Mouse (Mus musculus): ENCODE measurements around the gene Myom1. TPM values are rescaled to one million over a fixed set of nuclear protein-coding genes. Genes with fewer than 3 reads are reported as not detected.

The Myom1 gene
- polyA plus RNA-seq, 1 experiment from 2014 or later, result 185 TPM

DNA sequence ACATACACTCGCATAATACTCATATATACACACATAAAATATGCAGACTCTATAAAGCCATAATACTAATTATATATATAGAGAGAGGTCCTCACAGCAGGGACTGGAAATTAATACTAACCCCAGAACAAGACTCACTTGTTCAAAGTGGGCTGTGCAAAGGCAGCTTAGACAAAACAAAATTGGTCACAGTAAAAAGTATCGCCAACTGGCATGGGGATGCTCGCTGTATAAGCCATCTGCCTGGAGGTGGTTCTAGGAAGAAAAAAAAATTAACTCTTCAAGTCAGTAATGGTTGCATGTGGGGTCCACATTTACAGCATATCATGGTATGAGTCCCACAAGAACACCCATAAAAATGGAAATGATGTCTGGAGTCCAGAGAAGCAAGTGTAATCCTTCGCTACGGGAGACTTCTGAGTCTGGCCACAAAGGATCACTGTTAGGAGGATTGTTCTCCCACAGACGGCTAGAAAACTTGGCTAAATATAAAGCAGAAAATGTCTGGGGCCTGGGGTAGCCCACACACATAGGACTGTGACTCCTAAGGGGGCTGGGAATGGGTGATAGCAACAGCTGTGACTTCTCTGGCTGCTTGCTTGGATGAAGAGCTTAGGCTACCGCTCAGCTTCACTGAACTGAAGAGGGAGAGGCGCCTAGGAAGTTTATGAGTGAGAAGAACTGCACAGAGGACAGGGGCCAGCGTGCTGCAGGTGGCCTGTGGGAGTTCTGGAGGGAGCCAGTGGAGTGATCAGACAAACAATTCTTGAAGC lies 127.2 kb downstream of the Myom1 start:
- 63% methylated on average over 9 of the region's 9 CpGs for WGBS
- no peaks in the 10 kb centered on the region for H3K27me3 ChIP-seq
- no peaks in the 10 kb centered on the region for H3K4me1 ChIP-seq (replicated peaks)
- no peak overlapping the region for H3K9ac ChIP-seq
- no peak overlapping the region for H3K4me2 ChIP-seq
- peak; percentile 44; the same call in 1 of the 2 replicates for ATAC-seq (replicated peaks; ENCODE audit: insufficient number of reproducible peaks, insufficient read depth, low FRiP score, low read depth)
- H3K36me3 ChIP-seq, result peaks cover 18% of the 10 kb centered on the region; the same call in 1 of the 2 replicates
- H3K4me3 ChIP-seq, result no peak overlapping the region
- H3K9me3 ChIP-seq (replicated peaks), result no peaks in the 10 kb centered on the region
- H3K27ac ChIP-seq, result no peak overlapping the region

DNA sequence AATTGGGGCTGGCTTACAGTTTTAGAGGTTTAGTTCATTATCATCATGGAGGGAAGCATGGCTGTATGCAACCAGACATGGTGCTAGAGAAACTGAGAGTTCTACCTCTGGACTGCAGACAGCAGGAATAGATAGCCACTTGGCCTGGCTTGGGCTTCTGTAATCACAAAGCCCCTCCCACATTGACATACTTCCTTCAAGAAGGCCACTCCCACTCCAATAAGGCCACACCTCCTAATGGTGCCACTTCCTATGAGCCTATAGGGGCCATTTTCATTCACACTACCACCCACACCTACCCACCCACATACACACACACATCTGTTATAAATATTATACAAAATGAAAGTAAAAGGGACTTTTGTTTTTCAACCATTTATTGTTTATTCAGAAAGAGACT lies 129.8 kb downstream of the Myom1 start:
- H3K36me3 ChIP-seq, result no peaks in the 10 kb centered on the region; the same call in 1 of the 2 replicates
- no peak for ATAC-seq (replicated peaks; ENCODE audit: insufficient number of reproducible peaks, insufficient read depth, low FRiP score, low read depth)
- no peak overlapping the region for H3K4me3 ChIP-seq
- H3K4me2 ChIP-seq, result no peak overlapping the region
- 0 out of 2 replicates have a peak, but pooled peaks cover 4% of the 10 kb centered on the region for H3K4me1 ChIP-seq (replicated peaks)
- H3K27ac ChIP-seq, result no peak overlapping the region
- no peaks in the 10 kb centered on the region for H3K9me3 ChIP-seq (replicated peaks)
- no peak overlapping the region for H3K9ac ChIP-seq
- no peaks in the 10 kb centered on the region for H3K27me3 ChIP-seq

- H3K4me1 ChIP-seq (replicated peaks), result 0 out of 2 replicates have a peak, but pooled peaks cover 4% of the 10 kb centered on the region
- no peak for ATAC-seq (replicated peaks; ENCODE audit: insufficient number of reproducible peaks, insufficient read depth, low FRiP score, low read depth)
- no peak overlapping the region for H3K9ac ChIP-seq
- 84% methylated on average over 11 of the region's 11 CpGs for WGBS
- no peaks in the 10 kb centered on the region for H3K27me3 ChIP-seq
- no peaks in the 10 kb centered on the region for H3K9me3 ChIP-seq (replicated peaks)
- H3K4me3 ChIP-seq, result no peak overlapping the region
- no peak overlapping the region for H3K4me2 ChIP-seq
- H3K27ac ChIP-seq, result no peak overlapping the region
- no peaks in the 10 kb centered on the region for H3K36me3 ChIP-seq
Measured at GRCm38 (mm10) chr17:71132856-71133439, 130.5 kb downstream of the Myom1 start.

- Histone ChIP-seq H3K4me3 (no peak overlapping the region), H3K36me3 (no peaks in the 10 kb centered on the region), H3K27ac (no peak overlapping the region), H3K4me2 (no peak overlapping the region), H3K9me3 (replicated peaks) (no peaks in the 10 kb centered on the region), H3K4me1 (replicated peaks) (0 out of 2 replicates have a peak, but pooled peaks cover 4% of the 10 kb centered on the region), H3K27me3 (no peaks in the 10 kb centered on the region), H3K9ac (no peak overlapping the region)
- ATAC-seq (replicated peaks; ENCODE audit: insufficient number of reproducible peaks, insufficient read depth, low FRiP score, low read depth), result no peak
- 85% methylated on average over 3 of the region's 3 CpGs for WGBS
Measured at GRCm38 (mm10) chr17:71134441-71134955, 132.1 kb downstream of the Myom1 start.

GRCm38 (mm10) chr17:71135108-71135507 lies 132.7 kb downstream of the Myom1 start:
- H3K9ac ChIP-seq, result no peak overlapping the region
- WGBS, result 51% methylated on average over 5 of the region's 5 CpGs
- H3K27me3 ChIP-seq, result no peaks in the 10 kb centered on the region
- H3K36me3 ChIP-seq, result no peaks in the 10 kb centered on the region
- no peak for ATAC-seq (replicated peaks; ENCODE audit: insufficient number of reproducible peaks, insufficient read depth, low FRiP score, low read depth)
- H3K4me3 ChIP-seq, result no peak overlapping the region
- 0 out of 2 replicates have a peak, but pooled peaks cover 4% of the 10 kb centered on the region for H3K4me1 ChIP-seq (replicated peaks)
- no peak overlapping the region for H3K4me2 ChIP-seq
- H3K27ac ChIP-seq, result no peak overlapping the region
- no peaks in the 10 kb centered on the region for H3K9me3 ChIP-seq (replicated peaks)

- H3K4me3 ChIP-seq, result no peak overlapping the region
- no peaks in the 10 kb centered on the region for H3K27me3 ChIP-seq
- no peak for ATAC-seq (replicated peaks; ENCODE audit: insufficient number of reproducible peaks, insufficient read depth, low FRiP score, low read depth)
- H3K4me2 ChIP-seq, result no peak overlapping the region
- no peaks in the 10 kb centered on the region for H3K36me3 ChIP-seq
- 0 out of 2 replicates have a peak, but pooled peaks cover 4% of the 10 kb centered on the region for H3K4me1 ChIP-seq (replicated peaks)
- no peak overlapping the region for H3K9ac ChIP-seq
- no peaks in the 10 kb centered on the region for H3K9me3 ChIP-seq (replicated peaks)
- H3K27ac ChIP-seq, result no peak overlapping the region
- WGBS, result 80% methylated on average over 5 of the region's 5 CpGs
Measured at GRCm38 (mm10) chr17:71135866-71136265, 133.4 kb downstream of the Myom1 start.

DNA sequence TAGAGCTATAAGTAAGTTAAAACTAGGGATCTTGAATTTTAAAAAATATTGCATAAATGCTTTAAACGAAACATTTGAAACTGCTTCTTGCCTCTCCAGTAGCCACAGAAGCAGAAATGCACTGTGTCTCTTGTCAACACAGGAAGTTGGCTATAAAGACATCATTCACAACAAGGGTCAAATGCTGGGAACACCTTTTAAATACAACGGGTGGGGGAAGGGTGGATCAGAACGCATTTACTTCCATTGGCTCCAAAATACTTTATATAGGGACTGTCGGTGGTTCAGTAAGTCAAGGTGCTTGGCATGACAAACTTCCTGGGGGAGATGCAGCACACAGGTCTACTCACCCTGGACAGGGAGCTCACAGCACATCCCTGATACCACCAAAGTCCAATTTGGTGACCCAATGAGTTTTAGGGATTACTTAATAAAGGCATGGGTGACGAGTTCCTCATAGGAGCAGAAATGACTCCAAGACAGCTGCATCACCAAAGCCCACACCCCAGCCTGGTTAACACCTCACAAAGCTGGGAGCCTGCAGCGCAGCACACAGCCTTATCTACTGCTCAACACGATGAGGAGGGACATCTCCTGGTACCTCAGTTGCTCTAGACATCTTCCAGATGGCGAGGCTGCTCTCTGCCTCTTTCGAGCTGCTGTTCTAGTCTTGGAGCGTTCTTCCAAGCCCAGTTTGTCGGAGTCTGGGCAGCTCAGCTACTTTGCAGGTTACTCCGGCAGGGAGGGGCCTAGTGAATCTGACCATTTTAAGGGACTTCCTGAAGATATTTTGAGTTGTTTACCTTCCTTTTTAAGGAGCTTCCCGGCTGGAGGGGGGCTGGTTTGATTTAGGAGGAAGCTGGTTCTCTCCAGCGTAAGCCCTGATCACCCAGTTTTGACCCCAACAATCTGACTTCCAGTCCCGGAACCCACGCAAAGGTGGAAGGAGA lies 134.2 kb downstream of the Myom1 start:
- WGBS, result 61% methylated on average over 16 of the region's 16 CpGs
- ATAC-seq (replicated peaks; ENCODE audit: insufficient number of reproducible peaks, insufficient read depth, low FRiP score, low read depth), result no peak
- no peak overlapping the region for H3K27ac ChIP-seq
- H3K9me3 ChIP-seq (replicated peaks), result no peaks in the 10 kb centered on the region
- no peak overlapping the region for H3K9ac ChIP-seq
- H3K4me3 ChIP-seq, result no peak overlapping the region
- 0 out of 2 replicates have a peak, but pooled peaks cover 4% of the 10 kb centered on the region for H3K4me1 ChIP-seq (replicated peaks)
- no peaks in the 10 kb centered on the region for H3K27me3 ChIP-seq
- no peaks in the 10 kb centered on the region for H3K36me3 ChIP-seq
- no peak overlapping the region for H3K4me2 ChIP-seq

- Histone ChIP-seq H3K9me3 (replicated peaks) (no peaks in the 10 kb centered on the region), H3K4me1 (replicated peaks) (0 out of 2 replicates have a peak, but pooled peaks cover 4% of the 10 kb centered on the region), H3K4me2 (no peak overlapping the region), H3K27ac (no peak overlapping the region), H3K36me3 (no peaks in the 10 kb centered on the region), H3K27me3 (no peaks in the 10 kb centered on the region), H3K4me3 (no peak overlapping the region), H3K9ac (no peak overlapping the region)
- 80% methylated on average over 2 of the region's 2 CpGs for WGBS
- ATAC-seq (replicated peaks; ENCODE audit: insufficient number of reproducible peaks, insufficient read depth, low FRiP score, low read depth), result no peak
Measured at GRCm38 (mm10) chr17:71137334-71137721, 134.9 kb downstream of the Myom1 start.

DNA sequence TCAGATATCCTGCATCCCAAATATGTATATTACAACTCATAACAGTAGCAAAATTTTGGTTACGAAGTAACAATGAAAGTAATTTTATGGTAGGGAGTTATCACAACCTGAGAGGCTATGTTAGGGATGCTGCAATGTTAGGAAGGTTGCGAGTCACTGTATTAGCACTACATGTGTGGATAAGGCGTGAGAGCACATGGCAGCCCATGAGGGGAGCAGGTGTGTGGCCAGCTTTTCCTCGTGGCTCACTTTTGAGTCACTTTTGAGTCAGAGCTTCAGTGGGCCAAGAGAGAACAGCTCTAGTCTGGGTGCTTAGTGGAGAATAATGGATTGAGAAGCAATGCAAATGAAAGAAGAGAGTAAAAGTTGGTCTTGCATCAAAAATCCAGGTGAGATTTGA lies 139.6 kb downstream of the Myom1 start:
- H3K4me1 ChIP-seq (replicated peaks), result no peaks in the 10 kb centered on the region
- H3K9ac ChIP-seq, result no peak overlapping the region
- H3K9me3 ChIP-seq (replicated peaks), result no peaks in the 10 kb centered on the region
- H3K27ac ChIP-seq, result no peak overlapping the region
- H3K4me3 ChIP-seq, result no peak overlapping the region
- ATAC-seq (replicated peaks; ENCODE audit: insufficient number of reproducible peaks, insufficient read depth, low FRiP score, low read depth), result no peak
- H3K36me3 ChIP-seq, result no peaks in the 10 kb centered on the region
- WGBS, result 74% methylated on average over 4 of the region's 4 CpGs
- H3K4me2 ChIP-seq, result no peak overlapping the region
- no peaks in the 10 kb centered on the region for H3K27me3 ChIP-seq

- no peak for ATAC-seq (replicated peaks; ENCODE audit: insufficient number of reproducible peaks, insufficient read depth, low FRiP score, low read depth)
- WGBS, result 69% methylated on average over 4 of the region's 4 CpGs
- H3K4me1 ChIP-seq (replicated peaks), result no peaks in the 10 kb centered on the region
- H3K4me3 ChIP-seq, result no peak overlapping the region
- H3K9me3 ChIP-seq (replicated peaks), result no peaks in the 10 kb centered on the region
- H3K9ac ChIP-seq, result no peak overlapping the region
- no peak overlapping the region for H3K27ac ChIP-seq
- H3K4me2 ChIP-seq, result no peak overlapping the region
- H3K36me3 ChIP-seq, result no peaks in the 10 kb centered on the region
- H3K27me3 ChIP-seq, result no peaks in the 10 kb centered on the region
Measured at GRCm38 (mm10) chr17:71143155-71143554, 140.7 kb downstream of the Myom1 start.

Measured in heart, embryonic 15.5 days (tissue).